Mouse (Mus musculus) embryonic facial prominence, embryonic 12.5 days (tissue): Measurements from ENCODE around the gene Gm26920. TPM values are rescaled to one million over a fixed set of nuclear protein-coding genes. Genes with fewer than 3 reads are reported as not detected.

Experiments used
- ATAC-seq: fragments of 200-750 bp; cut with Nextera tagmentation; 2 replicates; pipeline ENCODE4 v1.8.0; 2017; ENCODE audit not compliant: insufficient number of reproducible peaks, insufficient read depth, low FRiP score, low TSS enrichment
- H3K27ac ChIP-seq: fragments of 300-500 bp; sonication (generic); 2 replicates; pipeline ENCODE4 v1.5.1; 2016; ENCODE audit warnings: mild to moderate bottlenecking
- H3K27me3 ChIP-seq: fragments of 300-500 bp; sonication (generic); 2 replicates; pipeline ENCODE4 v1.6.1; 2016; ENCODE audit warnings: mild to moderate bottlenecking, moderate library complexity
- H3K36me3 ChIP-seq: fragments of 300-500 bp; sonication (generic); 2 replicates; pipeline ENCODE4 v1.6.1; 2016; ENCODE audit warnings: mild to moderate bottlenecking
- H3K4me1 ChIP-seq: fragments of 300-500 bp; sonication (generic); 2 replicates; pipeline ENCODE4 v1.6.1; 2016
- H3K4me2 ChIP-seq: fragments of 300-500 bp; sonication (generic); replicated peaks from 2 replicates; pipeline ENCODE4 v1.6.1; 2016; ENCODE audit warnings: mild to moderate bottlenecking, moderate library complexity
- H3K4me3 ChIP-seq: fragments of 300-500 bp; sonication (generic); 2 replicates; pipeline ENCODE4 v1.5.1; 2016; ENCODE audit warnings: mild to moderate bottlenecking
- H3K9ac ChIP-seq: fragments of 300-500 bp; sonication (generic); 2 replicates; pipeline ENCODE4 v1.6.1; 2016; ENCODE audit warnings: mild to moderate bottlenecking, moderate library complexity
- H3K9me3 ChIP-seq: fragments of 300-500 bp; sonication (generic); 2 replicates; pipeline ENCODE4 v1.6.1; 2016; ENCODE audit warnings: mild to moderate bottlenecking, moderate library complexity
- WGBS: fragments of 180-500 bp; shearing (Covaris S2); methylation state at CpG from one replicate; pipeline ENCODE4 v1.1.7; 2016; 5-methylcytosine and 5-hydroxymethylcytosine counted together
- polyA plus RNA-seq: library from polyadenylated mRNA; unstranded; fragments of >200 nt; fragmentation: Nextera tagmentation; extraction: Ambion mirVana; gene quantifications from 2 replicates; pipeline ENCODE4 v1.2.1, GENCODE M21; 2016

Gm26920 gene
- polyA plus RNA-seq, 1 experiment from 2014 or later = 3.3 TPM

DNA sequence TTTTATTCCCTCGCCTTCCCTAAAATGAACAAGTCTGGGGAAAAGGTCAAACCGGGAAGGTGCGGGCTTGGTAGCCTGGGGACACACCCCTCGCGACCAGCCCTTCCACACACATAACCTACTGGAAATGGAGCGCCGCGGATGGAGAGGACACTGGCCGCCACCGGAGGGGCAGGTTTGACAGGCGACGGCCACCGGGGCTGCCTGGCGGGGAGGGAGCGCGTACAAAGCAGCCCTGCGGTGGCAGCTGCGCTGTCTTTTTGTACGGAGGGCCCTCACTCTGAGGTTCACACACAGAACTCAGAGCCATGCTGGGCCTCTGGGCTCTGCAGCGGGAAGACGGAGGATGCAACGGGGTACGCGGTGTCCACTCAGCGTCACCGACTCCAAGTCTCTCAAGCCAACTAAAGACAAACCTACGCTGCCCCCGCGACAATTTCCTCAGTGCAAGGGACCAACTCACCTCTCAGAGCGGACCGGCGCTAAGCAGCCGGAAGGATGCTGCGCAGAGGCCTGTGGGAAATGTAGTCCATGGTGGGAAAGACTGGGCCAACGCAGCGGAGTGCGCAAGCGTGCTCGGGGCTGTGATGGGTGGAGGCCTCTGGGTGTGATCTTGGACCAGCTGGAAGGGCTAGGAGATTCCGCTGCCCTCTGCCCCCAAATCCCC, 39.2 kb downstream of the Gm26920 start, which contains the start of gene Zfp14:
Zfp14 (minus strand) TSS at position 499 of the 667 bp plus-strand sequence.
- H3K36me3 ChIP-seq = peaks cover 12% of the 10 kb centered on the region
- peak within 1 kb of the TSS; percentile 81 for H3K27ac ChIP-seq
- no peaks in the 10 kb centered on the region for H3K27me3 ChIP-seq
- under 1% methylated on average over 40 of the region's 40 CpGs for WGBS
- H3K9ac ChIP-seq = peak within 1 kb of the TSS; percentile 85
- ATAC-seq = peak; percentile 96
- H3K4me3 ChIP-seq = peak within 1 kb of the TSS; percentile 79
- H3K9me3 ChIP-seq = no peaks in the 10 kb centered on the region
- peak within 1 kb of the TSS; percentile 88 for H3K4me2 ChIP-seq
- H3K4me1 ChIP-seq = peaks cover 9% of the 10 kb centered on the region; the same call in 1 of the 2 replicates

DNA sequence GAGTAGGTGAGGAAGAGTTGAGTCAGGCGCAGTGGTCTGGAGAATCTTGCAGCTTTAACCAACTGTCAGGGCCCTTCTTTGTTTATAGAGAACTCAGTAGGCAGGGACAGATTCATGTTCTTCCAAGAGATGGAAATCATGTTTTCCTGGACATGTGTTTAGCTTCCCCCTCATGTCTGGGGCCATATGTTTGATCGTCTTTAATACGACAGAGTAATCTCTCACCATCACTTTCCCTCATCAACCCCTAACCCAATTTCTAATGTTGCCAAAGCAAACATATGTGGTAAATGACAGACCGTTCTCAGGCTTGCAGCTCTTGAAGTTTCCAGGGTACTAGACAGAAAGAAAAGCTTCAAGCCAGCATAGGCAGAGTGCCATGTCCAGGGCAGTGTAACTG, 42.1 kb downstream of the Gm26920 start:
- no peaks in the 10 kb centered on the region for H3K9me3 ChIP-seq
- no peak overlapping the region for H3K4me2 ChIP-seq
- peaks cover 6% of the 10 kb centered on the region; the same call in 1 of the 2 replicates for H3K4me1 ChIP-seq
- WGBS = 92% methylated on average over 4 of the region's 4 CpGs
- H3K4me3 ChIP-seq = no peak overlapping the region
- no peak overlapping the region for H3K9ac ChIP-seq
- H3K36me3 ChIP-seq = 0 out of 2 replicates have a peak, but pooled peaks cover 3% of the 10 kb centered on the region
- H3K27ac ChIP-seq = no peak overlapping the region
- no peak for ATAC-seq
- no peaks in the 10 kb centered on the region for H3K27me3 ChIP-seq

DNA sequence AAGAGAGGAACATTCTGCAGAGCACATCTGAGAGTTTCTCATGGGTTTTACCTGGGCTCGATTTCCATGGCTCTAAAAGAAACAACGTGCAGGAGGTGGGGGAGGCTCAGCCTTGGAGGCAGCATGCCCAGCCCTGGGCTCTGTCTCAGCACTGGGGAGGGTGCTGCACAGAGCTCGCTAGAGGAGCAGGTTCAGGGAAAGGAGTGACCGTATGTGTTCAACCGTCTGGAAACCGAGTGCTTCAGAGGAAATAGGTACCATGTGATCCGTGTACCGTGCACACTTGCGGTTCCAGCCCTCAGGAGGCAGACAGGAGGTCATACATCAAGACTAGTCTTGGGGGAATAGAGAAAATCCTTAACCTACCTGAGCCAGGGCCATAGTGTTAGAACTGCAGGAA, 45.9 kb downstream of the Gm26920 start:
- no peak overlapping the region for H3K4me2 ChIP-seq
- H3K4me1 ChIP-seq = no peaks in the 10 kb centered on the region
- WGBS = 42% methylated on average over 9 of the region's 9 CpGs
- no peak overlapping the region for H3K9ac ChIP-seq
- H3K27ac ChIP-seq = no peak overlapping the region
- no peaks in the 10 kb centered on the region for H3K27me3 ChIP-seq
- H3K36me3 ChIP-seq = 0 out of 2 replicates have a peak, but pooled peaks cover 7% of the 10 kb centered on the region
- ATAC-seq = no peak
- H3K4me3 ChIP-seq = no peak overlapping the region
- H3K9me3 ChIP-seq = no peaks in the 10 kb centered on the region

- no peak for ATAC-seq
- Histone ChIP-seq H3K4me1 (no peaks in the 10 kb centered on the region), H3K27ac (no peak overlapping the region), H3K36me3 (peaks cover 18% of the 10 kb centered on the region), H3K9me3 (no peaks in the 10 kb centered on the region), H3K27me3 (no peaks in the 10 kb centered on the region), H3K9ac (no peak overlapping the region), H3K4me3 (no peak overlapping the region), H3K4me2 (no peak overlapping the region)
- 93% methylated on average over 12 of the region's 12 CpGs for WGBS
Observed at GRCm38 (mm10) chr7:30034331-30034730, 55.9 kb downstream of the Gm26920 start.

DNA sequence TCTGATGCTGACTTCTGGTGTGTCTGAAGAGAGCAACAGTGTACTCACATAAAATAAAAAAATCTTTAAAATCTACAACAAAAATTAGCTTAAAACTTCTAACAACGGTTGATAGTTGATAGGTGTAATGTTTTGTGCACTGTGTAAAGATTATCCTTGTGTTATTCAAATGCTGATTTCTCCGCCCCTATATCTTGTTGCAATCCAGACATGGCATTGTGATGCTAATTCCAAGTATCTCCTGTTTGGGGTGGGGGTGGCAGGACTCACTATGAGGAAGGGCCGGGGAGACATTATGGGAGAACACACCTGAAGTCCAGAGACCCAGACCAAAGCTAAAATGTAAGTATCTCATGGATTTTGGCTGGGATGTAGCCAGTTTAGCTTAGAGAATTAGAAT, 58.8 kb downstream of the Gm26920 start:
- 0 out of 2 replicates have a peak, but pooled peaks cover 4% of the 10 kb centered on the region for H3K4me1 ChIP-seq
- H3K4me3 ChIP-seq = no peak overlapping the region
- H3K27ac ChIP-seq = no peak overlapping the region
- 87% methylated on average over 3 of the region's 3 CpGs for WGBS
- no peak overlapping the region for H3K4me2 ChIP-seq
- no peaks in the 10 kb centered on the region for H3K27me3 ChIP-seq
- no peak for ATAC-seq
- H3K36me3 ChIP-seq = peaks cover 11% of the 10 kb centered on the region
- no peaks in the 10 kb centered on the region for H3K9me3 ChIP-seq
- H3K9ac ChIP-seq = no peak overlapping the region

DNA sequence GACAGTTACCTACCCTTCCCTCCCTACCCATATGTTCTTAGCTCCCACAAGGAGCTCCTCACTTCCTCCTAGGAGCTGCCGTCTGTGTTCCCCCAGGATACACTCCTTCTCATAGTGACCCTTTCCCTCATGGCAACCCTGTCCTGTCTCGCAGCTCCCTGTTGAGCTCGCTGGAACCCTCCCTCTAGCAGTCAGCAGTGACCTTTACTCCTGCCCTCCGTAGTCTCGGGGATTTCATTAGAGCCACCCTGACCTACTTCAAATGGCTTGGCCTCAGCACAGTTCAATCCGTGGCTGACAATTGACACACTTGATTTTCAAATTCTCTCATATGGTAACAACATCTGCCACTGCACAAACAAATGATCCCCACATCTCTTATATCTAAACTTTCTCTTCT, 59.5 kb downstream of the Gm26920 start:
- ATAC-seq = no peak
- no peak overlapping the region for H3K4me3 ChIP-seq
- peaks cover 17% of the 10 kb centered on the region for H3K36me3 ChIP-seq
- no peak overlapping the region for H3K4me2 ChIP-seq
- H3K4me1 ChIP-seq = 0 out of 2 replicates have a peak, but pooled peaks cover 6% of the 10 kb centered on the region
- H3K9ac ChIP-seq = no peak overlapping the region
- no peaks in the 10 kb centered on the region for H3K9me3 ChIP-seq
- no peaks in the 10 kb centered on the region for H3K27me3 ChIP-seq
- whole genome bisulfite sequencing = 22% methylated on average over 6 of the region's 6 CpGs
- H3K27ac ChIP-seq = 0 out of 2 replicates have a peak overlapping the region, but pooled peaks have one; percentile 13

DNA sequence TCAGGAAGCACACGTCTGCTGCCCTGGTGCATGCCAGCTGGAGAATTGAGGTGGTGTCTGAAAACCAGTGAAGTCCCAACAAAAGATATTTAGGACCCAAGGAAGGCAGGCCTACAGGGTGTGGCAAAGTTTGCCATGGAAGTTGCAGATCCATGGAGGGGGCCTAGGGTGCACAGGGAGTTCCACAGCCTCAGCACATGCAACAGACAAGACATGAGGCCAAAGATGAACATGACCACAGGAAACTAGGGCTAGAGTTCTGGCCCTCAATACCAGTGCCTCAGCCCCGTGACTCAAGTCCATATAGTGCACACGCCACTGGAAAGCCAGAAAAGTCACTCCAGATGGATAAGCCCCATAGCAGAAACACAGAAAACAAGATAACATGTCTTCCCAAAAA, 61.6 kb downstream of the Gm26920 start:
- H3K36me3 ChIP-seq = peaks cover 34% of the 10 kb centered on the region
- no peak overlapping the region for H3K4me2 ChIP-seq
- H3K4me1 ChIP-seq = 0 out of 2 replicates have a peak, but pooled peaks cover 6% of the 10 kb centered on the region
- WGBS = 94% methylated on average over 3 of the region's 3 CpGs
- no peak for ATAC-seq
- H3K9me3 ChIP-seq = no peaks in the 10 kb centered on the region
- no peak overlapping the region for H3K27ac ChIP-seq
- H3K4me3 ChIP-seq = no peak overlapping the region
- H3K9ac ChIP-seq = no peak overlapping the region
- no peaks in the 10 kb centered on the region for H3K27me3 ChIP-seq

- H3K36me3 ChIP-seq = peaks cover 47% of the 10 kb centered on the region
- WGBS = 48% methylated on average over 4 of the region's 4 CpGs
- no peak overlapping the region for H3K4me2 ChIP-seq
- no peak overlapping the region for H3K4me3 ChIP-seq
- 0 out of 2 replicates have a peak, but pooled peaks cover 6% of the 10 kb centered on the region for H3K4me1 ChIP-seq
- H3K27ac ChIP-seq = no peak overlapping the region
- H3K9me3 ChIP-seq = no peaks in the 10 kb centered on the region
- ATAC-seq = no peak
- H3K9ac ChIP-seq = no peak overlapping the region
- H3K27me3 ChIP-seq = no peaks in the 10 kb centered on the region
Observed at GRCm38 (mm10) chr7:30027331-30027730, 62.9 kb downstream of the Gm26920 start.

GRCm38 (mm10) chr7:30025358-30025757, 64.9 kb downstream of the Gm26920 start:
- peaks cover 60% of the 10 kb centered on the region for H3K36me3 ChIP-seq
- 0 out of 2 replicates have a peak, but pooled peaks cover 6% of the 10 kb centered on the region for H3K4me1 ChIP-seq
- H3K4me2 ChIP-seq = no peak overlapping the region
- no peaks in the 10 kb centered on the region for H3K9me3 ChIP-seq
- ATAC-seq = no peak
- H3K9ac ChIP-seq = no peak overlapping the region
- H3K4me3 ChIP-seq = no peak overlapping the region
- no peak overlapping the region for H3K27ac ChIP-seq
- 82% methylated on average over 5 of the region's 5 CpGs for WGBS
- H3K27me3 ChIP-seq = no peaks in the 10 kb centered on the region

GRCm38 (mm10) chr7:30023800-30024199, 66.4 kb downstream of the Gm26920 start:
- peaks cover 72% of the 10 kb centered on the region for H3K36me3 ChIP-seq
- H3K4me1 ChIP-seq = 0 out of 2 replicates have a peak, but pooled peaks cover 6% of the 10 kb centered on the region
- 92% methylated on average over 8 of the region's 8 CpGs for WGBS
- H3K9ac ChIP-seq = no peak overlapping the region
- H3K4me3 ChIP-seq = no peak overlapping the region
- no peaks in the 10 kb centered on the region for H3K27me3 ChIP-seq
- no peak overlapping the region for H3K27ac ChIP-seq
- H3K4me2 ChIP-seq = no peak overlapping the region
- no peak for ATAC-seq
- H3K9me3 ChIP-seq = no peaks in the 10 kb centered on the region

DNA sequence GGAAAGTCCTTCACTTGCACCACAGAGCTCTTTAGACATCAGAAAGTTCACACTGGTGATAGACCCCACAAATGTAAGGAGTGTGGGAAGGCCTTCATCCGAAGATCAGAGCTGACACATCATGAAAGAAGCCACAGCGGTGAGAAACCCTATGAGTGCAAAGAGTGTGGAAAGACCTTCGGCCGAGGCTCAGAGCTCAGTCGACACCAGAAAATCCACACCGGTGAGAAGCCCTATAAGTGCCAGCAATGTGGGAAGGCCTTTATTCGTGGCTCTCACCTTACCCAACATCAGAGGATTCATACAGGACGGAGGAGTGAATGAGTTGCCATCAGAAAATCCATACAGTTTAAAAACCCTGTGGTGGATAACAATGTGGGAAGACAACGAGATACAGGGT, 66.9 kb downstream of the Gm26920 start:
- WGBS = 94% methylated on average over 9 of the region's 9 CpGs
- H3K4me2 ChIP-seq = no peak overlapping the region
- H3K9ac ChIP-seq = no peak overlapping the region
- no peak overlapping the region for H3K4me3 ChIP-seq
- peaks cover 77% of the 10 kb centered on the region for H3K36me3 ChIP-seq
- H3K9me3 ChIP-seq = no peaks in the 10 kb centered on the region
- no peaks in the 10 kb centered on the region for H3K27me3 ChIP-seq
- no peak for ATAC-seq
- 0 out of 2 replicates have a peak, but pooled peaks cover 6% of the 10 kb centered on the region for H3K4me1 ChIP-seq
- H3K27ac ChIP-seq = no peak overlapping the region

- no peak overlapping the region for H3K9ac ChIP-seq
- no peaks in the 10 kb centered on the region for H3K4me1 ChIP-seq
- WGBS = 92% methylated on average over 2 of the region's 2 CpGs
- no peak overlapping the region for H3K27ac ChIP-seq
- ATAC-seq = no peak
- no peaks in the 10 kb centered on the region for H3K9me3 ChIP-seq
- no peak overlapping the region for H3K4me3 ChIP-seq
- H3K4me2 ChIP-seq = no peak overlapping the region
- H3K36me3 ChIP-seq = peaks cover 88% of the 10 kb centered on the region
- no peaks in the 10 kb centered on the region for H3K27me3 ChIP-seq
Observed at GRCm38 (mm10) chr7:30019543-30019942, 70.7 kb downstream of the Gm26920 start.
